Mouse (Mus musculus): ENCODE measurements around the gene Trip10. TPM values are rescaled to one million over a fixed set of nuclear protein-coding genes. Genes with fewer than 3 reads are reported as not detected.

Gene Trip10
- polyA plus RNA-seq, 1 experiment from 2014 or later: 10.4 TPM

GRCm38 (mm10) chr17:57264972-57265945 lies 16.0 kb downstream of the Trip10 start:
- WGBS (ENCODE audit: insufficient replicate concordance): 31% methylated on average over 21 of the region's 22 CpGs
- no peaks in the 10 kb centered on the region for H3K27me3 ChIP-seq (ENCODE audit: control insufficient read depth, insufficient read depth, low read depth, low read length)
- H3K27ac ChIP-seq (ENCODE audit: low read length): no peak overlapping the region
- no peak overlapping the region for H3K9ac ChIP-seq (ENCODE audit: low read depth, low read length)
- no peak overlapping the region for H3K4me3 ChIP-seq (ENCODE audit: low read depth, low read length)
- H3K9me3 ChIP-seq (replicated peaks; ENCODE audit: control insufficient read depth, low read length): no peaks in the 10 kb centered on the region
- ATAC-seq (ENCODE audit: low read depth): peak; percentile 75
- H3K4me1 ChIP-seq (ENCODE audit: control insufficient read depth, low read depth, low read length): peaks cover 9% of the 10 kb centered on the region
- H3K4me2 ChIP-seq (ENCODE audit: low read depth, low read length): peak overlapping the region; percentile 25; the same call in 1 of the 2 replicates
- no peaks in the 10 kb centered on the region for H3K36me3 ChIP-seq (ENCODE audit: control insufficient read depth, insufficient read depth)

- Histone ChIP-seq H3K9me3 (replicated peaks; ENCODE audit: control insufficient read depth, low read length) (no peaks in the 10 kb centered on the region), H3K27ac (ENCODE audit: low read length) (no peak overlapping the region), H3K4me3 (ENCODE audit: low read depth, low read length) (no peak overlapping the region), H3K36me3 (ENCODE audit: control insufficient read depth, insufficient read depth) (no peaks in the 10 kb centered on the region), H3K4me1 (ENCODE audit: control insufficient read depth, low read depth, low read length) (peaks cover 9% of the 10 kb centered on the region), H3K4me2 (ENCODE audit: low read depth, low read length) (no peak overlapping the region), H3K27me3 (ENCODE audit: control insufficient read depth, insufficient read depth, low read depth, low read length) (no peaks in the 10 kb centered on the region; the same call in 1 of the 2 replicates), H3K9ac (ENCODE audit: low read depth, low read length) (no peak overlapping the region)
- no peak for ATAC-seq (ENCODE audit: low read depth)
- 66% methylated on average over 6 of the region's 6 CpGs for WGBS (ENCODE audit: insufficient replicate concordance)
These were observed 18.4 kb downstream of the Trip10 start for GRCm38 (mm10) chr17:57267556-57268126.

- no peak for ATAC-seq (ENCODE audit: low read depth)
- Histone ChIP-seq H3K9ac (ENCODE audit: low read depth, low read length) (no peak overlapping the region), H3K27ac (ENCODE audit: low read length) (no peak overlapping the region), H3K36me3 (ENCODE audit: control insufficient read depth, insufficient read depth) (no peaks in the 10 kb centered on the region), H3K27me3 (ENCODE audit: control insufficient read depth, insufficient read depth, low read depth, low read length) (peaks cover 22% of the 10 kb centered on the region), H3K4me1 (ENCODE audit: control insufficient read depth, low read depth, low read length) (peaks cover 12% of the 10 kb centered on the region), H3K9me3 (replicated peaks; ENCODE audit: control insufficient read depth, low read length) (no peaks in the 10 kb centered on the region), H3K4me3 (ENCODE audit: low read depth, low read length) (no peak overlapping the region), H3K4me2 (ENCODE audit: low read depth, low read length) (no peak overlapping the region)
- WGBS (ENCODE audit: insufficient replicate concordance): 55% methylated on average over 9 of the region's 9 CpGs
These were observed 22.0 kb downstream of the Trip10 start for GRCm38 (mm10) chr17:57271301-57271700.

GRCm38 (mm10) chr17:57273846-57274245 lies 24.6 kb downstream of the Trip10 start:
- no peaks in the 10 kb centered on the region for H3K9me3 ChIP-seq (replicated peaks; ENCODE audit: control insufficient read depth, low read length)
- no peak for ATAC-seq (ENCODE audit: low read depth)
- WGBS (ENCODE audit: insufficient replicate concordance): 32% methylated on average over 7 of the region's 7 CpGs
- no peak overlapping the region for H3K4me3 ChIP-seq (ENCODE audit: low read depth, low read length)
- H3K4me1 ChIP-seq (ENCODE audit: control insufficient read depth, low read depth, low read length): peaks cover 16% of the 10 kb centered on the region
- H3K4me2 ChIP-seq (ENCODE audit: low read depth, low read length): no peak overlapping the region
- H3K27ac ChIP-seq (ENCODE audit: low read length): no peak overlapping the region
- H3K9ac ChIP-seq (ENCODE audit: low read depth, low read length): no peak overlapping the region
- H3K36me3 ChIP-seq (ENCODE audit: control insufficient read depth, insufficient read depth): no peaks in the 10 kb centered on the region
- H3K27me3 ChIP-seq (ENCODE audit: control insufficient read depth, insufficient read depth, low read depth, low read length): peaks cover 22% of the 10 kb centered on the region

- H3K27ac ChIP-seq (ENCODE audit: low read length): no peak overlapping the region
- ATAC-seq (ENCODE audit: low read depth): no peak
- no peaks in the 10 kb centered on the region for H3K36me3 ChIP-seq (ENCODE audit: control insufficient read depth, insufficient read depth)
- 5% methylated on average over 15 of the region's 15 CpGs for WGBS (ENCODE audit: insufficient replicate concordance)
- H3K27me3 ChIP-seq (ENCODE audit: control insufficient read depth, insufficient read depth, low read depth, low read length): peaks cover 22% of the 10 kb centered on the region
- peak overlapping the region; percentile 74 for H3K4me2 ChIP-seq (ENCODE audit: low read depth, low read length)
- H3K9ac ChIP-seq (ENCODE audit: low read depth, low read length): no peak overlapping the region; the same call in 1 of the 2 replicates
- peaks cover 16% of the 10 kb centered on the region for H3K4me1 ChIP-seq (ENCODE audit: control insufficient read depth, low read depth, low read length)
- H3K9me3 ChIP-seq (replicated peaks; ENCODE audit: control insufficient read depth, low read length): no peaks in the 10 kb centered on the region
- peak overlapping the region; percentile 44 for H3K4me3 ChIP-seq (ENCODE audit: low read depth, low read length)
These were observed 25.4 kb downstream of the Trip10 start for GRCm38 (mm10) chr17:57274686-57275085.

GRCm38 (mm10) chr17:57275111-57275996 lies 26.1 kb downstream of the Trip10 start:
- peaks cover 16% of the 10 kb centered on the region for H3K4me1 ChIP-seq (ENCODE audit: control insufficient read depth, low read depth, low read length)
- no peak overlapping the region for H3K27ac ChIP-seq (ENCODE audit: low read length)
- no peaks in the 10 kb centered on the region for H3K36me3 ChIP-seq (ENCODE audit: control insufficient read depth, insufficient read depth)
- under 1% methylated on average over 53 of the region's 53 CpGs for WGBS (ENCODE audit: insufficient replicate concordance)
- peak overlapping the region; percentile 74 for H3K4me2 ChIP-seq (ENCODE audit: low read depth, low read length)
- peaks cover 22% of the 10 kb centered on the region for H3K27me3 ChIP-seq (ENCODE audit: control insufficient read depth, insufficient read depth, low read depth, low read length)
- peak; percentile 80 for ATAC-seq (ENCODE audit: low read depth)
- H3K4me3 ChIP-seq (ENCODE audit: low read depth, low read length): peak overlapping the region; percentile 44
- H3K9ac ChIP-seq (ENCODE audit: low read depth, low read length): peak overlapping the region; percentile 53
- H3K9me3 ChIP-seq (replicated peaks; ENCODE audit: control insufficient read depth, low read length): no peaks in the 10 kb centered on the region

GRCm38 (mm10) chr17:57275997-57276351 lies 26.7 kb downstream of the Trip10 start:
- no peak for ATAC-seq (ENCODE audit: low read depth)
- Histone ChIP-seq H3K36me3 (ENCODE audit: control insufficient read depth, insufficient read depth) (no peaks in the 10 kb centered on the region), H3K4me2 (ENCODE audit: low read depth, low read length) (peak overlapping the region; percentile 74), H3K4me1 (ENCODE audit: control insufficient read depth, low read depth, low read length) (peaks cover 16% of the 10 kb centered on the region), H3K27me3 (ENCODE audit: control insufficient read depth, insufficient read depth, low read depth, low read length) (peaks cover 22% of the 10 kb centered on the region), H3K9ac (ENCODE audit: low read depth, low read length) (peak overlapping the region; percentile 24; the same call in 1 of the 2 replicates), H3K4me3 (ENCODE audit: low read depth, low read length) (peak overlapping the region; percentile 44), H3K27ac (ENCODE audit: low read length) (no peak overlapping the region), H3K9me3 (replicated peaks; ENCODE audit: control insufficient read depth, low read length) (no peaks in the 10 kb centered on the region)
- WGBS (ENCODE audit: insufficient replicate concordance): 2% methylated on average over 13 of the region's 13 CpGs

- H3K9me3 ChIP-seq (replicated peaks; ENCODE audit: control insufficient read depth, low read length): no peaks in the 10 kb centered on the region
- peak overlapping the region; percentile 74 for H3K4me2 ChIP-seq (ENCODE audit: low read depth, low read length)
- H3K36me3 ChIP-seq (ENCODE audit: control insufficient read depth, insufficient read depth): no peaks in the 10 kb centered on the region
- WGBS (ENCODE audit: insufficient replicate concordance): 0% methylated on average over 20 of the region's 20 CpGs
- peaks cover 16% of the 10 kb centered on the region for H3K4me1 ChIP-seq (ENCODE audit: control insufficient read depth, low read depth, low read length)
- H3K27me3 ChIP-seq (ENCODE audit: control insufficient read depth, insufficient read depth, low read depth, low read length): peaks cover 22% of the 10 kb centered on the region
- H3K27ac ChIP-seq (ENCODE audit: low read length): no peak overlapping the region
- H3K4me3 ChIP-seq (ENCODE audit: low read depth, low read length): peak overlapping the region; percentile 44
- 0 out of 2 replicates have a peak, but pooled peaks have one; percentile 17 for ATAC-seq (ENCODE audit: low read depth)
- H3K9ac ChIP-seq (ENCODE audit: low read depth, low read length): no peak overlapping the region
These were observed 27.4 kb downstream of the Trip10 start for GRCm38 (mm10) chr17:57276634-57277121.
